Mouse (Mus musculus): ENCODE measurements around the gene Hpse.

DNA sequence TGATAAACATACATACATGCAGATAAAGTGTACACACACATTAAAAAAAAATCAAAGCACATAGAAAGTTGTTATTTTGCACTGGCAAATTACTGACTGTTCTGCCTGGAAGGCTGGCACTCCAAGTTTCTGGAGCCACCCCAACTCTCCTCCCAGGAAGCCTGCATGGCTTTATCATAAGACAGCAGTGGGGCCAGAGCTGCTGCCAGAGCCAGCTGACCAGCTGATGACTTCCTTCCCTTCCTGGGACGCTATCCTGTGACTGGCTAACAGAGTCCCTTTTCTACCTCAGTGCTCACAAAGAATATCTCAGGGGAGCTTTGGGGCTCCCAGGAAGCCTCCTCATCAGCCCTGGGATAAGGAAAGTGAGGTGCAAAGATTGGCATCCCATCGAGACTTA lies 9.5 kb downstream of the Hpse start:
- no peak for TF ChIP-seq CTCF (IDR thresholded peaks at IDR 0.05; ENCODE audit: control insufficient read depth, insufficient read depth, insufficient read length)
- no peak for TF ChIP-seq MAX (IDR thresholded peaks at IDR 0.05)
- TF ChIP-seq USF1 (IDR thresholded peaks at IDR 0.05; ENCODE audit: low read depth), result no peak
- TF ChIP-seq CEBPB (IDR thresholded peaks at IDR 0.05; ENCODE audit: low read depth), result no peak

Measured in C2C12 (cell line).